Mouse (Mus musculus): ENCODE results near the gene Klra1. TPM values are rescaled to one million over a fixed set of nuclear protein-coding genes. Genes with fewer than 3 reads are reported as not detected.

The Klra1 gene
- polyA plus RNA-seq (2012; rRNA removed) = 0.02 and 0.07 TPM in 2 replicates

GRCm38 (mm10) chr6:130386750-130387149 is at the start of gene Klra1:
TSS of gene Klra1 (minus strand) at chr6:130386874.

DNA sequence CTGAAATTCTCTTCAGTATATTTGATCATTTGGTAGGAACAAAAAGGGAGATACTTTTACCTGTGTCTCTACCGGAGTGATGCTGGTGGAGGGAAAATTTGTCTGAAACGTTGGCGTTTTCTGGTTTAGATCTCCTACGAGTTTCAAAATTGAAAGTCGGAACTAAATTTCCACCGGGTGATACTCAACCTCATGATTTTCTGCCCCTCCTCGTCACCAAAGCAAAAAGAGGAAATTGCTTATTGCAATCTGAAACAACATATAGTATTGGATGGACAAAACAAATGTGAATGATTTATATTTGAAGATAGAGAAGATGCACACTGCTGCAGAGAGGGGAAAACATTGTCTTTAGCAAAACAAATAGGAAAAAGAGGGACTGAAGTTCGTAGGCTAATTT is 49.3 kb downstream of the Klra1 start, which contains the start of gene Klra3:
Klra3 (minus strand) TSS at position 164 of the 400 bp plus-strand sequence.

Other genes with a start within 250 kb of the Klra1 start
- gene Klra9, start 193.8 kb downstream of the Klra1 start, polyA plus RNA-seq (2012; rRNA removed) = not detected in 2 replicates
- not detected in 2 replicates for gene Klra7, start 153.6 kb downstream of the Klra1 start, polyA plus RNA-seq (2012; rRNA removed)
- gene Klra10, start 104.9 kb downstream of the Klra1 start, polyA plus RNA-seq (2012; rRNA removed) = not detected in 2 replicates
- not detected in 2 replicates for gene Klra3, start 49.3 kb downstream of the Klra1 start, polyA plus RNA-seq (2012; rRNA removed)

Measured in liver, embryonic 18 days (tissue).